Mouse (Mus musculus): ENCODE measurements around the gene Atp6v0b. TPM values are rescaled to one million over a fixed set of nuclear protein-coding genes. Genes with fewer than 3 reads are reported as not detected.

The Atp6v0b gene
- polyA plus RNA-seq, 1 experiment from 2014 or later = 187 TPM

DNA sequence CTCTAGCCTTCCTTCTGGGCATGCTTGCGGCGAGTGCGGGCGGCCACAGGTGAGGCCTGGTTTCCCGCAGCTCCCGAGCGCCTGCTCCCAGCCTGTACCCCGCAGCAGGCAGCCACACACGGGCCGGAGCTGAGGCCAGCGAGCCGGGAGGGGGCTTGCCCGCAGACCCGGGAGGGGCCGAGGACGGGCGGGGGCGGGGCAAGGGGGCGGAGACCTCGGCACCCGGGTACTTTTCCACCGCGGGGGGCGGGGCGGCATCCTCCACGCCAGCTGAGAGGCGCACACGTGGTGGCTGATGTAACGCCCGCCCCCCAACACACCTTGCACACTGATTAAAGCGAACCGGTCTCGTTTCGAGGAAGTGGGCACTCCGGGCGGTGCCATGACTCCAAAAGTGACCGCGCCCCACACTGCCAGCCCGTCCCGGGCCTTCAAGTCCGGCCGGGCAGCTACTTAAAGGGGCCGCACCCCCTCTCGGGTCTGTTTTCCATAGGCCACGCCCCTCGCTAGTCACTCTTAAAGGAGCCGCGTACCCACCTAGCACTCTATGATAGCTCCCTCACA lies 50.8 kb downstream of the Atp6v0b start:
- Histone ChIP-seq H3K27me3 (ENCODE audit: control insufficient read depth, insufficient read depth, low read length) (no peaks in the 10 kb centered on the region), H3K36me3 (ENCODE audit: control insufficient read depth, insufficient read depth, low read length) (no peaks in the 10 kb centered on the region), H3K4me3 (ENCODE audit: low read depth, low read length) (peak overlapping the region; percentile 78), H3K9me3 (ENCODE audit: control insufficient read depth, low read length) (no peaks in the 10 kb centered on the region), H3K9ac (ENCODE audit: low read length) (peak overlapping the region; percentile 84), H3K4me1 (replicated peaks; ENCODE audit: control insufficient read depth, insufficient read depth, low read length) (no peaks in the 10 kb centered on the region), H3K27ac (ENCODE audit: low read depth, low read length) (peak overlapping the region; percentile 58), H3K4me2 (ENCODE audit: low read depth, low read length, severe bottlenecking) (peak overlapping the region; percentile 95)
- ATAC-seq (replicated peaks; ENCODE audit: low FRiP score) (peak; percentile 93), DNase-seq (ENCODE audit: low spot score) (peak; percentile 94)
- WGBS = under 1% methylated on average over 48 of the region's 48 CpGs

DNA sequence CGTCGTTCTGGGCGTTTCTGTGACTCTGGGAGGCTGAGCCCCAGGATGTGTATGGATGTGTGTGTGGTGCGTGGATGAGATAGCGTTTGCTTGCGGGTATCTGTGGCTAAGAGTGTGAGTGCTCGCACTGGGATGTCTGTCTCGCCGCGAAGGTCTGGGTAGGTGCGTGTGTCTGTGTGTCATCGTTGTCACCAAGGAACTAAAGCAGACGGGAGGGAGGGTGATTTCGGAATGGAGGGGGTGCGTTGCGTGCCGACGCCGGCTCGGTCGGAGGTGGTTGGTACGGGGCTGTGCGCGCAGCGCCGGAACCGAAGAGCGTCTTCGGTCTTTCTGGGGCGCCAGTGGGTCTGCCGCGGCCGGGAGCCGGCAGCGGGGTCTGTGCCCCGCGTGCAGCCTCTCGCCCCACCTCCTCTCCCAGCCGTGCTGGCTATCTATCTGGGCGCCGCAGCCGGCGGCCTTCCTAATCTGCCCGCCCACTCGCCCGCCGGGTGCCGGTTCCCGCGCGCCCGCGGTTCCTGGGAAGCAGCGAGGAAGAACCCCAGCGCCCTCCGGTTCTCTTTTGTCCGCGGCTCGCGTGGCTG lies 51.5 kb downstream of the Atp6v0b start:
- no peaks in the 10 kb centered on the region for H3K9me3 ChIP-seq (ENCODE audit: control insufficient read depth, low read length)
- peak overlapping the region; percentile 95 for H3K4me2 ChIP-seq (ENCODE audit: low read depth, low read length, severe bottlenecking)
- peak overlapping the region; percentile 58 for H3K27ac ChIP-seq (ENCODE audit: low read depth, low read length)
- no peaks in the 10 kb centered on the region for H3K27me3 ChIP-seq (ENCODE audit: control insufficient read depth, insufficient read depth, low read length)
- H3K4me3 ChIP-seq (ENCODE audit: low read depth, low read length) = peak overlapping the region; percentile 78
- peak overlapping the region; percentile 84 for H3K9ac ChIP-seq (ENCODE audit: low read length)
- WGBS = under 1% methylated on average over 46 of the region's 60 CpGs
- no peaks in the 10 kb centered on the region for H3K4me1 ChIP-seq (replicated peaks; ENCODE audit: control insufficient read depth, insufficient read depth, low read length)
- peak; percentile 19 for ATAC-seq (replicated peaks; ENCODE audit: low FRiP score)
- no peaks in the 10 kb centered on the region for H3K36me3 ChIP-seq (ENCODE audit: control insufficient read depth, insufficient read depth, low read length)
- peak; percentile 79 for DNase-seq (ENCODE audit: low spot score)

DNA sequence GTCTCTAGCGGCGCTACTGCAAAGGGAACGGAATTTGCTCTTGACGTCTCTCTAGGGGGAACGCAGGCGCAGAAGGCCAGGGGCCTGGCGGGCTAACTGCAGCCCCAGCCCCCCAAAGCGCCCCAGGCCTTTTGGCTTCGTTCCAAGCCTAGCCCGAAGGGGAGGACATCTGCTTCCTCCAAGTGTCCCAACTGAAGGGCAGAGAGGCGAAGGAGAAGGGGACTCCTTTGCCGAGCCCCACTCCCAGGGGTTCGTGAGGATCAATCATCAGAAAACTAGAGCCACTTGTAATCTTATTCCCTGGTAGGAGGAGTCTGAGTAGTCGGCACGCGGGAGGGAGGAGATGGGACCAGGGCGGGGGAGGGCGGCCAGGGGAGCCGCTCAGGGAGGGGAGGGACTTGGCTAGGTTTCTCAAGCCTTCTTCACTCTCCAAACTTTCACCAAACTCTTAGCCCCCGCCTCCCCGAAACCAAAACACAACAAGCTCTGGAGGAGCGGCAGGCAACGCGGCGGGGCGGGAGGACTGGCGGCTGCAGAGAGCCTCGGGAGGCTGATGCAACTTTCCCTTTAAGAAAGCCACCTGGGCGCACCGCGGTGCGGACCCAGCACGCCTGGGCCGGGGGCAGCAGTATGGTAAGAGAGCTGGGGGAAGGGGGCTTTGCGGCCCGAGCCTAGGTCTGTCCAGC lies 52.1 kb downstream of the Atp6v0b start:
- H3K27ac ChIP-seq (ENCODE audit: low read depth, low read length) = peak overlapping the region; percentile 58
- no peaks in the 10 kb centered on the region for H3K36me3 ChIP-seq (ENCODE audit: control insufficient read depth, insufficient read depth, low read length)
- H3K4me2 ChIP-seq (ENCODE audit: low read depth, low read length, severe bottlenecking) = peak overlapping the region; percentile 95
- no peaks in the 10 kb centered on the region for H3K4me1 ChIP-seq (replicated peaks; ENCODE audit: control insufficient read depth, insufficient read depth, low read length)
- H3K9me3 ChIP-seq (ENCODE audit: control insufficient read depth, low read length) = no peaks in the 10 kb centered on the region
- H3K27me3 ChIP-seq (ENCODE audit: control insufficient read depth, insufficient read depth, low read length) = 0 out of 2 replicates have a peak, but pooled peaks cover 3% of the 10 kb centered on the region
- DNase-seq (ENCODE audit: low spot score) = peak; percentile 90
- peak; percentile 53 for ATAC-seq (replicated peaks; ENCODE audit: low FRiP score)
- peak overlapping the region; percentile 84 for H3K9ac ChIP-seq (ENCODE audit: low read length)
- under 1% methylated on average over 36 of the region's 36 CpGs for WGBS
- peak overlapping the region; percentile 78 for H3K4me3 ChIP-seq (ENCODE audit: low read depth, low read length)

DNA sequence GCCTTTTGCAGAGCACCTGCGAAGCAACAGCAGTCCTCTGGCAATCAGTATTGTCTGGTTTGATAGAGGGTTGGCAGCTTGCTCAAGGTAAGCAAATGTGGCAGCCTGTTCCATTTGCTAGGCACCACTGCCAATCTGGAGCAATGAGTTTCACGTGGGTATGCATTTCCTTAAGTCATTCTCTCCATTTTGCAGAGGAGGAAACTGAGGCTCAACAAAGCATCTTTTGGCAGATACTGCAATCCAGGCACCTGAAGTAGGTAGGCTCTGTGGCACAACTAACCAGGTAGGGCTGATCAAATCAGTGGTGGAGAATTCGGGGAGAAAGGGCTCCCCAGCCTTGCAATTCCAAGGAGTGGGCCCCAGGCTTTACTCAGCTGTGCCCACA lies 52.7 kb downstream of the Atp6v0b start, which contains the start of gene Slc6a9:
Slc6a9 (plus strand) TSS at position 50 of the 388 bp plus-strand sequence.
- Histone ChIP-seq H3K27me3 (ENCODE audit: control insufficient read depth, insufficient read depth, low read length) (0 out of 2 replicates have a peak, but pooled peaks cover 3% of the 10 kb centered on the region), H3K4me2 (ENCODE audit: low read depth, low read length, severe bottlenecking) (peak within 1 kb of the TSS; percentile 95), H3K36me3 (ENCODE audit: control insufficient read depth, insufficient read depth, low read length) (no peaks in the 10 kb centered on the region), H3K9ac (ENCODE audit: low read length) (peak within 1 kb of the TSS; percentile 84), H3K4me3 (ENCODE audit: low read depth, low read length) (peak within 1 kb of the TSS; percentile 78), H3K4me1 (replicated peaks; ENCODE audit: control insufficient read depth, insufficient read depth, low read length) (no peaks in the 10 kb centered on the region), H3K9me3 (ENCODE audit: control insufficient read depth, low read length) (no peaks in the 10 kb centered on the region), H3K27ac (ENCODE audit: low read depth, low read length) (peak within 1 kb of the TSS; percentile 58)
- no peak for ATAC-seq (replicated peaks; ENCODE audit: low FRiP score)
- DNase-seq (ENCODE audit: low spot score) = no peak
- 23% methylated on average over 3 of the region's 3 CpGs for WGBS

Other genes with a start within 250 kb of the Atp6v0b start
- gene Dmap1, start 205.1 kb downstream of the Atp6v0b start, polyA plus RNA-seq (2014; fragmentation: Nextera tagmentation; extraction: Ambion mirVana) = 79.1 and 85.9 TPM in 2 replicates
- not detected in 2 replicates for gene Gm12845, start 162.9 kb downstream of the Atp6v0b start, polyA plus RNA-seq (2014; fragmentation: Nextera tagmentation; extraction: Ambion mirVana)
- gene Klf17, start 121.7 kb downstream of the Atp6v0b start, polyA plus RNA-seq (2014; fragmentation: Nextera tagmentation; extraction: Ambion mirVana) = not detected in 2 replicates
- gene Slc6a9, start 52.8 kb downstream of the Atp6v0b start, polyA plus RNA-seq (2014; fragmentation: Nextera tagmentation; extraction: Ambion mirVana) = 8.1 and 9.0 TPM in 2 replicates
- gene Ccdc24, start 14.8 kb downstream of the Atp6v0b start, polyA plus RNA-seq (2014; fragmentation: Nextera tagmentation; extraction: Ambion mirVana) = 1.7 and 2.1 TPM in 2 replicates
- 31.3 and 34.5 TPM in 2 replicates for gene B4galt2, start 3.8 kb downstream of the Atp6v0b start, polyA plus RNA-seq (2014; fragmentation: Nextera tagmentation; extraction: Ambion mirVana)
- gene Dph2, start 4.7 kb upstream of the Atp6v0b start, polyA plus RNA-seq (2014; fragmentation: Nextera tagmentation; extraction: Ambion mirVana) = 28.4 and 32.4 TPM in 2 replicates
- gene Ipo13, start 27.7 kb upstream of the Atp6v0b start, polyA plus RNA-seq (2014; fragmentation: Nextera tagmentation; extraction: Ambion mirVana) = 62.0 and 64.6 TPM in 2 replicates
- 0.43 and 1.2 TPM in 2 replicates for gene Artn, start 42.4 kb upstream of the Atp6v0b start, polyA plus RNA-seq (2014; fragmentation: Nextera tagmentation; extraction: Ambion mirVana)
- 7.6 and 8.5 TPM in 2 replicates for gene St3gal3, start 247.6 kb upstream of the Atp6v0b start, polyA plus RNA-seq (2014; fragmentation: Nextera tagmentation; extraction: Ambion mirVana)

Data from forebrain, embryonic 11.5 days (tissue).